Mouse (Mus musculus) MEL (cell line): ENCODE results near the gene Susd6. TPM values are rescaled to one million over a fixed set of nuclear protein-coding genes. Genes with fewer than 3 reads are reported as not detected.

Experiments
- DNase-seq: peaks from one replicate; pipeline ENCODE4 v3.0.0; 2011; ENCODE audit warnings: low read depth, low spot score
- H3K27ac ChIP-seq: 2 replicates; pipeline ENCODE4 v1.5.1; 2012; ENCODE audit warnings: low read depth, mild to moderate bottlenecking, control low read depth, low read length, moderate library complexity; ENCODE audit not compliant: control insufficient read depth
- H3K27me3 ChIP-seq, 2 experiments: fragments of 150-350 bp in 1 of 2; sonication (generic) in 1 of 2; 2 replicates each; pipeline ENCODE4 v1.6.1; 2012; ENCODE audit warnings: low read length in 2 of 2, mild to moderate bottlenecking in 2 of 2, improper control_type of control experiment in 1 of 2, moderate library complexity in 1 of 2; ENCODE audit not compliant: insufficient read depth in 2 of 2, control insufficient read depth in 1 of 2
- H3K36me3 ChIP-seq, 2 experiments: 2 replicates each; pipeline ENCODE4 v1.6.1; 2012 to 2014; ENCODE audit warnings: low read length in 2 of 2, improper control_type of control experiment in 1 of 2, inconsistent platforms in 1 of 2, mild to moderate bottlenecking in 1 of 2; ENCODE audit not compliant: insufficient read depth in 2 of 2, control insufficient read depth in 1 of 2
- H3K4me1 ChIP-seq, 2 experiments: fragments of 150-350 bp in 1 of 2; sonication (generic) in 1 of 2; 2 replicates each; pipeline ENCODE4 v1.6.1; 2012; ENCODE audit warnings: low read length in 2 of 2, improper control_type of control experiment in 1 of 2, mild to moderate bottlenecking in 1 of 2; ENCODE audit not compliant: insufficient read depth in 2 of 2, control insufficient read depth in 1 of 2
- H3K4me3 ChIP-seq, 2 experiments: fragments of 150-350 bp in 1 of 2; sonication (generic) in 1 of 2; 2 replicates each; pipeline ENCODE4 v1.5.1; 2012; ENCODE audit warnings: low read depth in 2 of 2, low read length in 2 of 2, mild to moderate bottlenecking in 2 of 2, moderate library complexity in 2 of 2, control low read depth in 1 of 2, improper control_type of control experiment in 1 of 2; ENCODE audit not compliant: control insufficient read depth in 1 of 2, insufficient read depth in 1 of 2
- H3K79me2 ChIP-seq: 2 replicates; pipeline ENCODE4 v1.6.1; 2012; ENCODE audit warnings: mild to moderate bottlenecking, low read length, moderate library complexity; ENCODE audit not compliant: control insufficient read depth, poor library complexity, insufficient read depth
- H3K9ac ChIP-seq: 2 replicates; pipeline ENCODE4 v1.6.1; 2012; ENCODE audit warnings: low read depth, mild to moderate bottlenecking, control low read depth, low read length, moderate library complexity; ENCODE audit not compliant: control insufficient read depth, poor library complexity, severe bottlenecking
- H3K9me3 ChIP-seq: fragments of 150-350 bp; sonication (generic); replicated peaks from 2 replicates; pipeline ENCODE4 v1.6.1; 2012; ENCODE audit warnings: mild to moderate bottlenecking, low read length, improper control_type of control experiment, moderate library complexity; ENCODE audit not compliant: insufficient read depth
- BHLHE40 ChIP-seq: IDR thresholded peaks from 2 replicates; pipeline ENCODE4 v1.6.1; 2012; ENCODE audit warnings: low read depth, mild to moderate bottlenecking, inconsistent platforms, low read length, improper control_type of control experiment, borderline replicate concordance
- CHD2 ChIP-seq: IDR thresholded peaks from 2 replicates; pipeline ENCODE4 v1.6.1; 2011; ENCODE audit warnings: low read length, improper control_type of control experiment
- CTCF ChIP-seq, 3 experiments: IDR thresholded peaks in 2 of 3; conservative IDR thresholded peaks in 1 of 3; 2 replicates each; pipeline ENCODE4 v1.5.1; 2011 to 2012; ENCODE audit warnings: low read length in 3 of 3, low read depth in 2 of 3, mild to moderate bottlenecking in 2 of 3, improper control_type of control experiment in 1 of 3, inconsistent platforms in 1 of 3, mixed read lengths in 1 of 3, moderate library complexity in 1 of 3; ENCODE audit not compliant: control insufficient read depth in 1 of 3, insufficient read depth in 1 of 3, poor library complexity in 1 of 3, severe bottlenecking in 1 of 3
- E2F4 ChIP-seq: IDR thresholded peaks from 2 replicates; pipeline ENCODE4 v1.6.1; 2011; ENCODE audit warnings: low read depth, low read length, improper control_type of control experiment, borderline replicate concordance
- EP300 ChIP-seq, 2 experiments: IDR thresholded peaks; 2 replicates each; pipeline ENCODE4 v1.6.1; 2011; ENCODE audit warnings: improper control_type of control experiment in 2 of 2, low read length in 2 of 2, low read depth in 1 of 2, mild to moderate bottlenecking in 1 of 2
- ETS1 ChIP-seq: IDR thresholded peaks from 2 replicates; pipeline ENCODE4 v1.6.1; 2012; ENCODE audit warnings: low read depth, mild to moderate bottlenecking, inconsistent platforms, low read length, improper control_type of control experiment, moderate library complexity
- GATA1 ChIP-seq: IDR thresholded peaks from 2 replicates; pipeline ENCODE4 v1.6.1; 2011; ENCODE audit warnings: low read depth, low read length, improper control_type of control experiment
- HCFC1 ChIP-seq: IDR thresholded peaks from 2 replicates; pipeline ENCODE4 v1.6.1; 2012; ENCODE audit warnings: low read depth, mild to moderate bottlenecking, inconsistent platforms, low read length, improper control_type of control experiment, moderate library complexity
- JUND ChIP-seq: IDR thresholded peaks from 2 replicates; pipeline ENCODE4 v1.6.1; 2011; ENCODE audit warnings: low read depth, mild to moderate bottlenecking, improper control_type of control experiment, low read length
- MAFK ChIP-seq: IDR thresholded peaks from 2 replicates; pipeline ENCODE4 v1.6.1; 2011; ENCODE audit warnings: low read depth, mild to moderate bottlenecking, low read length, improper control_type of control experiment, borderline replicate concordance
- MAX ChIP-seq: IDR thresholded peaks from 2 replicates; pipeline ENCODE4 v1.6.1; 2011; ENCODE audit warnings: low read length, improper control_type of control experiment
- MAZ ChIP-seq: IDR thresholded peaks from 2 replicates; pipeline ENCODE4 v1.6.1; 2012; ENCODE audit warnings: low read depth, mild to moderate bottlenecking, inconsistent platforms, low read length, improper control_type of control experiment
- MXI1 ChIP-seq: IDR thresholded peaks from 2 replicates; pipeline ENCODE4 v1.6.1; 2011; ENCODE audit warnings: mild to moderate bottlenecking, low read depth, low read length, improper control_type of control experiment
- MYB ChIP-seq: IDR thresholded peaks from 2 replicates; pipeline ENCODE4 v1.6.1; 2011; ENCODE audit warnings: mild to moderate bottlenecking, low read depth, low read length, improper control_type of control experiment
- MYC ChIP-seq: IDR thresholded peaks from 2 replicates; pipeline ENCODE4 v1.6.1; 2011; ENCODE audit warnings: low read depth, mild to moderate bottlenecking, low read length, improper control_type of control experiment, moderate library complexity
- NELFE ChIP-seq: IDR thresholded peaks from 2 replicates; pipeline ENCODE4 v1.6.1; 2011; ENCODE audit warnings: low read depth, low read length, improper control_type of control experiment
- POLR2A ChIP-seq, 2 experiments: IDR thresholded peaks; 2 replicates each; pipeline ENCODE4 v1.6.1; 2011 to 2012; ENCODE audit warnings: low read length in 2 of 2, mild to moderate bottlenecking in 2 of 2, control low read depth in 1 of 2, improper control_type of control experiment in 1 of 2, low read depth in 1 of 2, moderate library complexity in 1 of 2; ENCODE audit not compliant: control insufficient read depth in 1 of 2, insufficient read depth in 1 of 2, poor library complexity in 1 of 2
- POLR2AphosphoS2 ChIP-seq: IDR thresholded peaks from 2 replicates; pipeline ENCODE4 v1.6.1; 2011; ENCODE audit warnings: low read length, improper control_type of control experiment
- RAD21 ChIP-seq: IDR thresholded peaks from 2 replicates; pipeline ENCODE4 v1.6.1; 2011; ENCODE audit warnings: mild to moderate bottlenecking, low read depth, low read length, improper control_type of control experiment
- RCOR1 ChIP-seq: IDR thresholded peaks from 2 replicates; pipeline ENCODE4 v1.6.1; 2012; ENCODE audit warnings: low read depth, mild to moderate bottlenecking, inconsistent platforms, low read length, improper control_type of control experiment
- TBP ChIP-seq: IDR thresholded peaks from 2 replicates; pipeline ENCODE4 v1.8.0; 2011; ENCODE audit warnings: low read depth, low read length, improper control_type of control experiment
- TCF12 ChIP-seq: IDR thresholded peaks from 2 replicates; pipeline ENCODE4 v1.6.1; 2014; ENCODE audit warnings: low read depth, mild to moderate bottlenecking, inconsistent platforms, low read length, improper control_type of control experiment, moderate library complexity
- UBTF ChIP-seq: IDR thresholded peaks from 2 replicates; pipeline ENCODE4 v1.6.1; 2012; ENCODE audit warnings: low read depth, mild to moderate bottlenecking, inconsistent platforms, low read length, improper control_type of control experiment, moderate library complexity, borderline replicate concordance; ENCODE audit not compliant: insufficient read depth
- USF1 ChIP-seq: IDR thresholded peaks from 2 replicates; pipeline ENCODE4 v1.6.1; 2014; ENCODE audit warnings: low read depth, mild to moderate bottlenecking, inconsistent platforms, low read length, improper control_type of control experiment, moderate library complexity
- ZMIZ1 ChIP-seq: IDR thresholded peaks from 2 replicates; pipeline ENCODE4 v1.6.1; 2012; ENCODE audit warnings: low read depth, mild to moderate bottlenecking, inconsistent platforms, low read length, improper control_type of control experiment, moderate library complexity
- polyA plus RNA-seq, 2 experiments: library from polyadenylated mRNA; stranded (reverse) in 1 of 2; unstranded in 1 of 2; fragments of >175 nt in 1 of 2; fragments of >200 nt in 1 of 2; gene quantifications; 2 replicates each; pipeline versions ENCODE4 v1.2.1 to v1.2.4; 2012; ENCODE audit warnings: low replicate concordance in 2 of 2, low read depth in 1 of 2; ENCODE audit not compliant: insufficient read length in 2 of 2, insufficient read depth in 1 of 2, missing spikeins in 1 of 2
- total RNA-seq: library from RNA; depleted of rRNA; stranded (reverse); fragments of 300-350 nt; gene quantifications from 2 replicates; pipeline ENCODE4 v1.2.3, GENCODE M21; 2012

Gene Susd6
- total and polyA plus RNA-seq, 3 experiments: 12.2 to 22.4 TPM; not detected in 1

DNA sequence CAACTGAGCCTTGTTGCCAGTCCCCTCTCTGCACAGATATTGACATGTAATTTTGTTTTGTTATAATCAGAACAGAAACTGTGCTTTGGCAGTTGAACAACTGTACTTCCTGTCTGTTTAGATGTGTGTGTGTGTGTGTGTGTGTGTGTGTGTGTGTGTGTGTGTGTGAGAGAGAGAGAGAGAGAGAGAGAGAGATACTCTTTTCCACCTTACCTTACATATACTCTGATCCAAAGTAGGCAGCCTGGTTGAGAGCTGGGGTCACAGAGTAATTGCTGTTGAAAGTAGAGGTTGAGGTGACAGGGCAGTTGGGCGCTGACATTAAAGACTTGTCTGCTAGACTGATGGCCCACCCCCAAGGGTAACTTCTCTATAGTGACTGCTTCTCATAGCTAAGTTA, 25.0 kb downstream of the Susd6 start:
- peak; percentile 77 for DNase-seq
- H3K9me3 ChIP-seq: no peaks in the 10 kb centered on the region
- peak overlapping the region; percentile 74 for H3K27ac ChIP-seq
- peak; percentile 79 for TF ChIP-seq RCOR1
- peak; percentile 54 for TF ChIP-seq TCF12
- no peak for TF ChIP-seq CHD2
- TF ChIP-seq RAD21: no peak
- TF ChIP-seq UBTF: no peak
- peak; percentile 50; the same call in 1 of the 2 replicates for TF ChIP-seq TBP
- peak; percentile 80 for TF ChIP-seq ETS1
- peak; percentile 49; the same call in 1 of the 2 replicates for TF ChIP-seq GATA1
- peak; percentile 76 to 89 for TF ChIP-seq EP300 (IDR thresholded peaks at IDR 0.05; ENCODE audit: low read depth in 1 of 2, low read length in 2 of 2)
- no peak for TF ChIP-seq MAX
- TF ChIP-seq POLR2AphosphoS2: no peak
- peak; percentile 64; the same call in 1 of the 2 replicates for TF ChIP-seq MXI1
- no peak for TF ChIP-seq MYC
- TF ChIP-seq HCFC1: peak; percentile 53; the same call in 1 of the 2 replicates
- TF ChIP-seq MYB: peak; percentile 88
- peaks cover 36% of the 10 kb centered on the region for H3K79me2 ChIP-seq
- peaks cover 56% of the 10 kb centered on the region in 2 experiments for H3K4me1 ChIP-seq
- H3K36me3 ChIP-seq: peaks cover 0 to 86% of the 10 kb centered on the region in 2 experiments; a peak in 2 of 4 replicates
- no peak overlapping the region for H3K4me3 ChIP-seq
- H3K9ac ChIP-seq: peak overlapping the region; percentile 52
- H3K27me3 ChIP-seq: no peaks in the 10 kb centered on the region

DNA sequence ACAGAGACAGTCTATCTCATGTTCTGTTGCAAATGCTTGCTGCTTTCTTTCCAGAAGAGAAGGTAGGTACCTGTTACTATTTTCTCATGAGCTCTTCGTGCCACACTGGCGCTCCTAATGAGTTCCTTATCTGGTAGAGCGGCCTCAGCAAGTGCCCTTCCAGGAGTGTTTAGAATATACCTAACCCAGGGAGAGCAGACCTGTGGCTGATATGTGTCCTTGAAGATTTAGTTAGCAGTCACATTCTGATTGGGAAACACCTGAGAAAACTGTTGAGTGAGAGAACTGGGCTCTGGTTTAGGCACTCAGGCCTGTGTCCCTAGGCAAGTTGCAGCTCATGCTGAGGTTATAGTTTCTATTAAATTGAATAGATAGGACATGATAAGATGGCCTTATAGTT, 25.6 kb downstream of the Susd6 start:
- H3K4me1 ChIP-seq: peaks cover 51 to 55% of the 10 kb centered on the region in 2 experiments
- H3K27me3 ChIP-seq: no peaks in the 10 kb centered on the region

More for the DNA sequence above, 25.6 kb downstream of the Susd6 start:
- Histone ChIP-seq H3K36me3 (peaks cover 0 to 85% of the 10 kb centered on the region in 2 experiments; a peak in 2 of 4 replicates), H3K9ac (peak overlapping the region; percentile 52), H3K9me3 (no peaks in the 10 kb centered on the region), H3K27ac (peak overlapping the region; percentile 74), H3K4me3 (no peak overlapping the region), H3K79me2 (peaks cover 36% of the 10 kb centered on the region)
- no peak for DNase-seq
- TF ChIP-seq USF1 (no peak), POLR2AphosphoS2 (no peak), MXI1 (no peak), MAFK (no peak), MAZ (no peak), E2F4 (no peak), NELFE (no peak), JUND (no peak), MYC (no peak), RCOR1 (no peak), ZMIZ1 (no peak), POLR2A (IDR thresholded peaks at IDR 0.05; ENCODE audit: control insufficient read depth in 1 of 2, insufficient read depth in 1 of 2, low read depth in 1 of 2, low read length in 2 of 2, poor library complexity in 1 of 2) (no peak), ETS1 (no peak), MYB (no peak), CTCF (IDR thresholded peaks at IDR 0.05 in 2 of 3, conservative IDR thresholded peaks at IDR 0.05 in 1 of 3; ENCODE audit: control insufficient read depth in 1 of 3, insufficient read depth in 1 of 3, low read depth in 2 of 3, low read length in 3 of 3, poor library complexity in 1 of 3, severe bottlenecking in 1 of 3) (no peak), BHLHE40 (no peak), EP300 (IDR thresholded peaks at IDR 0.05; ENCODE audit: low read depth in 1 of 2, low read length in 2 of 2) (no peak)
